In the genomic region with DNA sequence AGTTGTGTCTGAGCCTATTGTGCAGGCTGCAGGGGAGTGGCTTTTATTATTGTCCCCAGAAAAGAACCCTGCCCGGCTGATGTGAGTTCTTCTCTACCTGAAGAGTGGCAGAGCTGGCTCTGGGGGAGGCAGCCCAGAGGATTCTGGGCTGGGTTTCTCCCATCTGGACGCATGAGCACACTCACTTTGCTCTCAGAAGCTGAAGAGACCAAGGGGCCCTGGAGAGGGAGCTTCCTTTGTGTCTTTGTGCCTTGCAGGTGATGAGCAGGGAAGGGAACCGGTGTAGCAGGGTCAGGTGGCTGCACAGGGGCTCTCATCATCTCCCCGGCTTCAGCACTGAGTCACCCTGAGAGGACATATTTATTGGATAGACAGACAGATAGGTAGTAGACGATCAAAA, we compare ENCODE assay signal across 10 mouse cellular contexts. TPM values are rescaled to one million over a fixed set of nuclear protein-coding genes. Genes with fewer than 3 reads are reported as not detected.
DNase-seq lines count a peak whose midpoint lies in the region; ATAC-seq and TF ChIP-seq lines count a peak whose summit lies in the region.
"Had no signal": no experiment of that assay in that cellular context is flagged by ENCODE, and none has a peak within 500 bp of the region (broad histone marks: within the 10 kb centered on the region; RNA-seq: fewer than 3 reads in every experiment).

No protein-coding gene starts in this region.

- WGBS in heart, embryonic 13.5 days, result 47% methylated on average over 5 of the region's 5 CpGs
- WGBS in lung, embryonic 15.5 days, result 42% methylated on average over 5 of the region's 5 CpGs
- WGBS in limb, embryonic 15.5 days, result 47% methylated on average over 5 of the region's 5 CpGs

- TF ChIP-seq CTCF in cortical plate, adult 2 months (IDR thresholded peaks at IDR 0.05; ENCODE audit: extremely low read depth, insufficient read depth, low read length), result no peak

- peaks cover 33% of the 10 kb centered on the region for H3K36me3 ChIP-seq in heart, embryonic 13.5 days
- peaks cover 15% of the 10 kb centered on the region for H3K36me3 ChIP-seq in lung, embryonic 15.5 days
- 0 out of 2 replicates have a peak, but pooled peaks cover 5% of the 10 kb centered on the region for H3K36me3 ChIP-seq in limb, embryonic 15.5 days

- H3K4me1 ChIP-seq in heart, embryonic 13.5 days, result peaks cover 53% of the 10 kb centered on the region
- H3K4me1 ChIP-seq in lung, embryonic 15.5 days, result peaks cover 18% of the 10 kb centered on the region
- no peaks in the 10 kb centered on the region for H3K4me1 ChIP-seq in cortical plate, adult 2 months (ENCODE audit: control insufficient read depth, insufficient read depth, low read length)
- peaks cover 12% of the 10 kb centered on the region for H3K4me1 ChIP-seq in limb, embryonic 15.5 days

- H3K4me2 ChIP-seq in heart, embryonic 13.5 days, result no peak overlapping the region
- H3K4me2 ChIP-seq in lung, embryonic 15.5 days, result no peak overlapping the region
- H3K4me2 ChIP-seq in limb, embryonic 15.5 days, result no peak overlapping the region

- H3K9ac ChIP-seq in heart, embryonic 13.5 days, result peak overlapping the region; percentile 64
- H3K9ac ChIP-seq in lung, embryonic 15.5 days, result no peak overlapping the region
- no peak overlapping the region for H3K9ac ChIP-seq in limb, embryonic 15.5 days

- no peaks in the 10 kb centered on the region for H3K27me3 ChIP-seq in heart, embryonic 13.5 days (replicated peaks)
- no peaks in the 10 kb centered on the region for H3K27me3 ChIP-seq in lung, embryonic 15.5 days
- no peaks in the 10 kb centered on the region for H3K27me3 ChIP-seq in limb, embryonic 15.5 days

- ATAC-seq in heart, embryonic 13.5 days (ENCODE audit: extremely low read depth, insufficient number of reproducible peaks, low FRiP score, low TSS enrichment), result no peak
- no peak for ATAC-seq in lung, embryonic 15.5 days (ENCODE audit: borderline replicate concordance, extremely low read depth, low FRiP score, low TSS enrichment)
- no peak for ATAC-seq in limb, embryonic 15.5 days (ENCODE audit: insufficient number of reproducible peaks, low FRiP score, low TSS enrichment, low read depth)

- peak overlapping the region; percentile 86 for H3K27ac ChIP-seq in heart, embryonic 13.5 days (replicated peaks)
- H3K27ac ChIP-seq in lung, embryonic 15.5 days, result peak overlapping the region; percentile 59
- 0 out of 2 replicates have a peak overlapping the region, but pooled peaks have one; percentile 42 for H3K27ac ChIP-seq in cortical plate, adult 2 months (ENCODE audit: insufficient read depth, low read length)
- H3K27ac ChIP-seq in limb, embryonic 15.5 days, result peak overlapping the region; percentile 70

- no peak for TF ChIP-seq POLR2A in cortical plate, adult 2 months (IDR thresholded peaks at IDR 0.05; ENCODE audit: extremely low read depth, insufficient read depth, low read length)

- H3K9me3 ChIP-seq in heart, embryonic 13.5 days, result no peaks in the 10 kb centered on the region
- H3K9me3 ChIP-seq in lung, embryonic 15.5 days, result no peaks in the 10 kb centered on the region
- no peaks in the 10 kb centered on the region for H3K9me3 ChIP-seq in limb, embryonic 15.5 days

- intact Hi-C loops in heart, postnatal 10 days (cut with DNase I), result no loop called here

- DNase-seq in heart, postnatal 10 days, result no peak
- DNase-seq in lung, postnatal 10 days, result no peak
- DNase-seq in cerebellum, postnatal 14 days, result no peak
- DNase-seq in cerebellum, adult 18-20 months, result no peak
- DNase-seq: cerebellum, postnatal 10 days; gastrocnemius, postnatal 14 days had no signal

- H3K4me3 ChIP-seq in heart, embryonic 13.5 days, result no peak overlapping the region
- H3K4me3 ChIP-seq in lung, embryonic 15.5 days, result no peak overlapping the region
- no peak overlapping the region for H3K4me3 ChIP-seq in cortical plate, adult 2 months (ENCODE audit: insufficient read depth, low read length)
- H3K4me3 ChIP-seq in limb, embryonic 15.5 days, result no peak overlapping the region

RNA-seq across cellular contexts. Expression of a gene that starts 15.9 kb away (rescaled TPM):
- 148 and 155 TPM in 2 replicates for polyA plus RNA-seq in heart, embryonic 13.5 days (2015; fragmentation: Nextera tagmentation; extraction: Ambion mirVana)
- 100 to 1,000 TPM; 152 to 166 TPM for total RNA-seq in heart, postnatal 10 days (2021)
- 102 and 107 TPM in 2 replicates for polyA plus RNA-seq in lung, embryonic 15.5 days (2015; fragmentation: Nextera tagmentation; extraction: Ambion mirVana)
- 35.1 and 39.0 TPM in 2 replicates for polyA plus RNA-seq in cortical plate, adult 2 months (2012; rRNA removed)
- polyA plus RNA-seq in limb, embryonic 15.5 days (2015; fragmentation: Nextera tagmentation; extraction: Ambion mirVana), result 64.6 and 71.5 TPM in 2 replicates

RNA-seq across cellular contexts. Expression of a gene that starts 40.7 kb away (rescaled TPM):
- 302 and 318 TPM in 2 replicates for polyA plus RNA-seq in heart, embryonic 13.5 days (2015; fragmentation: Nextera tagmentation; extraction: Ambion mirVana)
- 100 to 1,000 TPM; 522 to 538 TPM for total RNA-seq in heart, postnatal 10 days (2021)
- 53.6 and 60.6 TPM in 2 replicates for polyA plus RNA-seq in lung, embryonic 15.5 days (2015; fragmentation: Nextera tagmentation; extraction: Ambion mirVana)
- polyA plus RNA-seq in cortical plate, adult 2 months (2012; rRNA removed), result 118 and 127 TPM in 2 replicates
- 46.9 and 132 TPM in 2 replicates for polyA plus RNA-seq in limb, embryonic 15.5 days (2015; fragmentation: Nextera tagmentation; extraction: Ambion mirVana)

RNA-seq across cellular contexts. Expression of a gene that starts 41.7 kb away (rescaled TPM):
- 19.0 and 21.3 TPM in 2 replicates for polyA plus RNA-seq in heart, embryonic 13.5 days (2015; fragmentation: Nextera tagmentation; extraction: Ambion mirVana)
- total RNA-seq in heart, postnatal 10 days (2021), result 10 to 100 TPM in 1 of 2 experiments, 1 to 10 TPM in 1; 9.9 to 11.7 TPM
- polyA plus RNA-seq in lung, embryonic 15.5 days (2015; fragmentation: Nextera tagmentation; extraction: Ambion mirVana), result 27.9 and 28.6 TPM in 2 replicates
- 16.4 and 17.7 TPM in 2 replicates for polyA plus RNA-seq in cortical plate, adult 2 months (2012; rRNA removed)
- polyA plus RNA-seq in limb, embryonic 15.5 days (2015; fragmentation: Nextera tagmentation; extraction: Ambion mirVana), result 33.5 and 34.8 TPM in 2 replicates

RNA-seq across cellular contexts. Expression of a gene that starts 50.6 kb away (rescaled TPM):
- 60.0 and 63.2 TPM in 2 replicates for polyA plus RNA-seq in heart, embryonic 13.5 days (2015; fragmentation: Nextera tagmentation; extraction: Ambion mirVana)
- 10 to 100 TPM; 35.4 to 37.6 TPM for total RNA-seq in heart, postnatal 10 days (2021)
- 89.6 and 98.7 TPM in 2 replicates for polyA plus RNA-seq in lung, embryonic 15.5 days (2015; fragmentation: Nextera tagmentation; extraction: Ambion mirVana)
- polyA plus RNA-seq in cortical plate, adult 2 months (2012; rRNA removed), result 260 and 329 TPM in 2 replicates
- 84.4 and 101 TPM in 2 replicates for polyA plus RNA-seq in limb, embryonic 15.5 days (2015; fragmentation: Nextera tagmentation; extraction: Ambion mirVana)

RNA-seq across cellular contexts. Expression of a gene that starts 58.6 kb away (rescaled TPM):
- polyA plus RNA-seq in heart, embryonic 13.5 days (2015; fragmentation: Nextera tagmentation; extraction: Ambion mirVana), result 33.0 and 34.1 TPM in 2 replicates
- 10 to 100 TPM; 45.3 to 47.1 TPM for total RNA-seq in heart, postnatal 10 days (2021)
- polyA plus RNA-seq in lung, embryonic 15.5 days (2015; fragmentation: Nextera tagmentation; extraction: Ambion mirVana), result 40.5 and 41.4 TPM in 2 replicates
- polyA plus RNA-seq in cortical plate, adult 2 months (2012; rRNA removed), result 29.7 and 31.5 TPM in 2 replicates
- 23.0 and 24.7 TPM in 2 replicates for polyA plus RNA-seq in limb, embryonic 15.5 days (2015; fragmentation: Nextera tagmentation; extraction: Ambion mirVana)
